Mouse (Mus musculus): ENCODE measurements around the gene Mogat2. TPM values are rescaled to one million over a fixed set of nuclear protein-coding genes. Genes with fewer than 3 reads are reported as not detected.

Mogat2 gene
- total RNA-seq (2021), result not detected
- long read RNA-seq, experiment 1, result 0 reads
- long read RNA-seq, experiment 2, result 0 reads

GRCm38 (mm10) chr7:99238417-99238816, at the start of gene Mogat2:
TSS of gene Mogat2 (minus strand) at chr7:99238619.
- DNase-seq, result no peak

GRCm38 (mm10) chr7:99287287-99287686, 48.9 kb upstream of the Mogat2 start:
- no peak for DNase-seq

DNA sequence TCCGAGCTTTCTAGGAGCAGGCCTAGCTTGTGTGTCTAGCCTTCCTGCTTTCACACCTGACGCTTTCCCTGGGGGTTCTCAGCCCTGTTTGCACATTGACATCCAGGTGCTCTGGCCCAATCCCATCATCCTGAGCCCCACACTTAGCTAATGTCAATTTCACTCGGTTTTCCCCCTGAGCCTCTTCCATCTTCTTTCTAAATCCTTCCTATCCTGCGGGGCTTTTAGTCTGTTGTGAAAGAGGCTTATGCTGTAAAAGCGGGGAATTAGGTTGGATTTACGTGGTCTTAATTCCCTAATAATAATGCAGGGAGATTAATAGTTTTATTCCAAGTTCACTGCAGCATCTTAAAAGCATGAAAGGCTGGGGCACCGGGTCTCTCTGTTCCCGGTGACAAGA, 41.2 kb upstream of the Mogat2 start:
- no peak for DNase-seq

DNA sequence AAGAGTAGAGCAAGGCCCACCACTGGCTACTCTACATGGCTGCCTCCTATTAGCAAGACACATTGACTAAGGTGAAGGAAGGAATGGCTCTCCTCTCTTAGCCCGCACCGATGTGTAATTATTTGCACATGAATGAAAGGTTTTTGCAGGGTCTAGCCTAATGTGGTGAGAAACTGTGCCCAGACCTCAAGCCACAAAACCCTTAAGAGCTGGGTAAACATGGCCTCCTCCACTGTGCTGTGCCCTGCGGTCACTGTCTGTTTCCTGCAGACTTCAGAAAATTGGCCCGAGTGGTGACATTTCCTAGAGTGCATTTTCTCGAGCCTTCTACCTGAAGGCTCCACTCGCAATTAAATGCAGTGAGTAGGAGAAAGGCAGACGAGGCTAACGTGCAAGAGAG, 39.9 kb upstream of the Mogat2 start:
- DNase-seq, result no peak

GRCm38 (mm10) chr7:99276679-99277078, 38.3 kb upstream of the Mogat2 start:
- DNase-seq, result no peak

- no peak for DNase-seq
Observed at GRCm38 (mm10) chr7:99275131-99275530, 36.7 kb upstream of the Mogat2 start.

DNA sequence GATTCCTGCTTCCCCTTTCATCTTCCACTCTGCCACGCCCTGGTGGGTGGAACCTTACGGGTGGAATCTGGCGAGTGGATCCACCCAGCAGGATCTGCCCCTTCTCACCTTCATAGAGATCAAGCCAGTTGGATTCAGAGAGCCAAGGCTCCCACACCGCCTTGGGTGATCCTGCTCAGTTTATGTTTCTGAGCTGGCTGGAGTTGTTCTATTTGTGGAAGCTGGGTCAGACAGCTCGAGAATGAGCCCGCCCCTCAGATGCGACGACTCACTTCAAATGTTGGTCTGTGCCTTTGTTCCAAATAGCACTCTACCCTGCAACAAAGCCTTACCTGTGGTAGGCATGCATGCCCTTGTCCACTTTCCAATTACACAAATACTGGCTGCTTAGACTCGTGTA, 33.2 kb upstream of the Mogat2 start:
- DNase-seq, result peak; percentile 13

DNA sequence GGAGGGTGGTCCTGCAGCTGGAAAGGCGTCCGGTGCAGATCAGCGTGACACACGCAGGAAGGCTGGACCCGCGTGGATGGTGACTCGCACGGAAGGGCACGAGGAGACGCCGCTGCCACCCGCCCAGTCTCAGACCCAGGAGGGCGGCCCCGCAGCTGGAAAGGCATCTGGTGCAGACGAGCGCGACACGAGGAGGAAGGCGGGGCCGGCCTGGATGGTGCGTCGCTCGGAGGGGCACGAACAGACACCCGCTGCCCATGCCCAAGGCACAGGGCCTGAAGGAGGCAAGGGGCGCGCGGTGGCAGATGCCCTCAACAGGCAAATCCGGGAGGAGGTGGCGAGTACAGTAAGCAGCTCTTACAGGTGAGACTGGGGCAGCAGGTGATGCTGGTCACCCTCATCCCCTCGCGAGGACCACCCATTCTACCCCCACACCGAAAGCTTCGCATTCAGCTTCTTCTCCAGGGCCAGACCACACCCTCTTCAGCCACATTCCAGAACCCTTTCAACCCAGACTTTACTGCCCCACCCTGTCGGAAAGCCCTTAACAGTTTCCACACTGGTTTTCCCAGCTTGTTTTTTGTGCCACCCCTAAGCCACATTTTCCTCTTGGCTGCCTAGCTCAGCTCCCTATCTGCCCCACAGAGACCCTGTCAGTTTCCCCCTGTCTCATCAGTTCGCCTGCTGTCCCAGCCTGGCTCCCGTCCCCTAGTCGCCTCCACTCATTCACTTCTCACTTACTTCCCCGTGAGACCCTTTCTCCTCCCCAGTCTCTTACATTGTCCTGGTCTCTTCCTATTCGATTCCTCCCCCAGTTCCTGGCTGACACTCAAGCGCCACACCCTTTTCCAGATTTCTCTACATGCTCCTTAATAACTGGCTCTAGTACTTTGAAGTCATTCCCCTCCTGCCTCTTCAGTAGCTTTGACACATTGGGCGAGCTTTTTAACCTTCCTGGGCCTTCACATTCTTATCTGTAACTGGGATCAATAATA, 30.8 kb upstream of the Mogat2 start:
- no peak for DNase-seq

DNA sequence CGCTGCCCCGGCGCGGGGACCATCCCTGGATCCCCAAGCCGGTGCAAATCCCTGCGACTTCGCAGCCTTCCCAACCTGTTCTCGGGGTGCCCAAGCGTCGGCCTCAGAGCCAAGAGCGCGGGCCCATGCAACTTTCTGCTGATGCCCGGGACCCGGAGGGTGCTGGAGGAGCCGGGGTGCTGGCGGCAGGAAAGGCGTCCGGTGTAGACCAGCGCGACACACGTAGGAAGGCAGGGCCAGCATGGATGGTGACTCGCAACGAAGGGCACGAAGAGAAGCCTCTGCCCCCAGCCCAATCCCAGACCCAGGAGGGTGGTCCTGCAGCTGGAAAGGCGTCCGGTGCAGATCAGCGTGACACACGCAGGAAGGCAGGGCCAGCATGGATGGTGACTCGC, 30.1 kb upstream of the Mogat2 start:
- no peak for DNase-seq

GRCm38 (mm10) chr7:99267897-99268505, 29.6 kb upstream of the Mogat2 start:
- peak; percentile 67 for DNase-seq

DNA sequence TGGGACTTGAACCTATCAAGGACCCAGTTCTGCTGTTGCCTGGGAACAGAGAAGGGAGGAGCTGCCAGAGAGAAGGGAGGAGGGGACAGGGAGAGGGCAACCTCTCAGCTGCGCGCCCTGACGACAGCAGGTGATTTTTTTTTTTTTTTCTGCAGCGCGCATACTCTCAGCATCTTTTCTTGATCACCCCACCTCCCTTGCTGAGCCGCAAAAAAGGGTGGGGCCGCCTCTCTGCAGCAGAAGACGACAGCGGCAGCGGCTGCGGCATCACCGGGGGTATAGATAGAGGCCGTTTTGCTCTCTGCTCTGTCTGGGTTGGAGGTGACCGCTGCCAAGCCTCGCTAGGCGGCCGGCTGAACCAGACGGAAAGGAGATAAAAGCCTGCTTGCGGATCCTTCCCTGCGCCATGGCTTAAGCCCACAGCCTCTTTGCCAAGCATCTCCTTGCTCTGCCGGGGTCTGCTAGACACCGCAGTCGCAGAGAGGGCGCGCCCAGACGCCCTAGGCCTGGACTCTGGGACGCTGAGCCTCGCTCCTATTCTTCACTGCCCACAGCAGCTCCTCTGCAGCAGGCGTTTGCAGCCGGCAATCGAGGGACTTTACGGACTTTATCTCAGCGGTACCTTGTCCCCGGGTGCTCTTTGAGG, 29.0 kb upstream of the Mogat2 start, which contains the start of gene Map6:
Map6 (plus strand) TSS at position 197 of the 646 bp plus-strand sequence.
- DNase-seq, result no peak

DNA sequence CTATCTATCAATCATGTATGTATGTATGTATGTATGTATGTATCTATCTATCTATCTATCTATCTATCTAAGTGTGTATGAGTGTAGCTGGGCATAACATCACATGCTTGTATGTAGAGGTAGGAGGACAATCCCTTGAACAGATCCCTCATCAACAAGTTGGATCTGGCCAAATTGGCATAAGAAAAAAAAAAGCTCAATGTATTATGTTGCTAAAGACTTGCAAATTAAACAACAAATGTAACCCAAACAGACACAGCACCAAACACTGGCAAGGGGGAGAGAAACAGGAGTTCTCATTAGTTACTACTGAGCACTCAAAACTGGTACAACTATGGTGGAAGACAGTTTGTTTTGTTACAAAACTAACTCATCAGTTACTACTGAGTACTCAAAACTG, 26.2 kb upstream of the Mogat2 start:
- no peak for DNase-seq

GRCm38 (mm10) chr7:99263509-99263908, 25.1 kb upstream of the Mogat2 start:
- no peak for DNase-seq

DNA sequence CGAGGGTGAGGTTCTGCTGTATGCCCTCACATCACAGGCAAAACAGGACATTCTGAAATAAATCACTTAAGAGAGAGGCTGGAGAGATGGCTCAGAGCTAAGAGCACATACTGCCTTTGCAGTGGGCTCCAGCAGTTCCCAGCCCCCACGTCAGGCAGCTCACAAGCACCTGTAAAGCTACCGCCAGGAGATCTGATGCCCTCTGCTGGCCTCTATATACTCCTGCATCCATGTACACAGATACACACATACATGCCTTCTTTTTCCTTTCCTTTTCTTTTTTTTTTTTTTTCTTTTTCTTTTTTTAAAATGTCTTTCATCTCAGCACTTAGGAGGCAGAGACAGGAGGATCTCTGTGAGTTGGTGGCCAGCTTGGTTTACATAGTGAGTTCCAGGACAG, 23.5 kb upstream of the Mogat2 start:
- no peak for DNase-seq

DNA sequence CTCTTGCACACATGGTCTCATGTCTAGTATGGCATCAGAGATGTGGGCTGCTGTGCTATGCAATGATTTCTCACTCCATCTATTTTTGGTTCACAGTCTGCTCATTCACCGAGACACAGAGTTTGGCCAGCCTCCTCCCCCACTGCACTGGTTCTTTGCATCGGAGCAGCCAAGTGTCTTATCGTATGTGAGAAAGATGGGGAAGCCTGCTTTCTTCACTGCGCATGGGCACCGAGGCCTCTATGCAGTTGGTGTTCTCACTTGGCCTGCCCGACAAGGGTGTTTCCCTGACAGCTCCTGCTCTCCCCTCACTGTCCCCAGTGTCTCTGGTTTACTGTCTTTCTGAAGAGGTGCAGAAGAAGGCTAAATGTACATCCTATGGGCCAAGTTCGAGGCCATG, 16.6 kb upstream of the Mogat2 start:
- DNase-seq, result no peak

DNA sequence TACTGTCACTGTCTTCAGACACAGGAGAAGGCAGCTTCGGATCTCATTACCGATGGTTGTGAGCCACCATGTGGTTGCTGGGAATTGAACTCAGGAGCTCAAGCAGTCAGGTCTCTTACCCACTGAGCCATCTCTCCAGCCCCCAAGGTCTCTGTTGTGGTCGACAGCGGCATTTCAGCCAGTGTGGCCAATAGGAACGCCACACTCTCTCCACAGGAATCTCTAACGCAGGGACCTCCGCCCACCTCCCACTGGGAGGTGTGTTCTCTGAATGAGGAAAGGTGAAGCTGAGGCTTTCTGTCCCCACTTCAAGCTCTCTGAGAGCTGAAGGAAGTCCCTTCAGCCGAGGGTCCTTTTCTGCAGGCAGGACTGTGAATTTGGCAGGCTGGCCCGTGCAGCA, 12.0 kb upstream of the Mogat2 start:
- no peak for DNase-seq

DNA sequence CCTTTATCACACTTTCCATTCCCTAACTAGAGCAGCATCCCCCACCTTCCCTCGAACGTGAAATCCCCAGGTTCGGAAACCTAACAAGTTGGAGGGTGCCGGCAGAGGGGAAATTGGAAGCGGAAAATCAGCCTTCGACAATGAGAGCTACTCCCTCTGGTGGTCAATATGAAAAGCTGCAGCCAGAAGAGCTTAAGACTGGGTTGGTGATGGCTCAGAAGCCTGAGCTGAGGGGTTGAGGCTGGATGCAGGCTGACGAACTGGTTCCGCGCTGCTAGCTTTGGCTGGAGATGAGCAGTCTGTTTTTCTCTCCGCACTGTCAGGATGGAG, 11.1 kb upstream of the Mogat2 start:
- DNase-seq, result peak; percentile 14

GRCm38 (mm10) chr7:99248906-99249581, 10.6 kb upstream of the Mogat2 start:
- DNase-seq, result no peak

GRCm38 (mm10) chr7:99248157-99248742, 9.8 kb upstream of the Mogat2 start:
- DNase-seq, result no peak

- no peak for DNase-seq
Observed at GRCm38 (mm10) chr7:99242097-99242496, 3.7 kb upstream of the Mogat2 start.

GRCm38 (mm10) chr7:99236888-99237660, 1.3 kb downstream of the Mogat2 start:
- no peak for DNase-seq

Data from gastrocnemius, postnatal 25 days (tissue).